Mouse (Mus musculus) brain, embryonic 18.5 days (tissue): ENCODE results near the gene Hoga1.
A peak's percentile ranks its signal among the peaks of the same experiment; 100 is the strongest.
"Not testable (repeated sequence)": the region's sequence is repeated elsewhere in the genome, so short reads cannot be mapped to it uniquely, and the experiment has no call there.

Source experiments
- DNase-seq: peaks from one replicate; pipeline ENCODE4 v3.0.0-alpha.2; 2012; ENCODE audit warnings: low read depth, low spot score

Gene Hoga1

GRCm38 (mm10) chr19:42068441-42069240 is 23.2 kb downstream of the Hoga1 start:
- DNase-seq, result no peak

- no peak for DNase-seq
Observed at GRCm38 (mm10) chr19:42069241-42069525, 23.8 kb downstream of the Hoga1 start.

- no peak for DNase-seq
Observed at GRCm38 (mm10) chr19:42071221-42071620, 25.8 kb downstream of the Hoga1 start.

- no peak for DNase-seq
Observed at GRCm38 (mm10) chr19:42071886-42072608, 26.6 kb downstream of the Hoga1 start.

- DNase-seq, result no peak
Observed at GRCm38 (mm10) chr19:42072802-42073201, 27.4 kb downstream of the Hoga1 start.

- no peak for DNase-seq
Observed at GRCm38 (mm10) chr19:42075051-42075450, 29.6 kb downstream of the Hoga1 start.

GRCm38 (mm10) chr19:42075992-42076391 is 30.6 kb downstream of the Hoga1 start:
- DNase-seq, result no peak

- no peak for DNase-seq
Observed at GRCm38 (mm10) chr19:42078566-42078965, 33.2 kb downstream of the Hoga1 start.

GRCm38 (mm10) chr19:42079006-42079405 is 33.6 kb downstream of the Hoga1 start:
- DNase-seq, result no peak

- DNase-seq, result no peak
Observed at GRCm38 (mm10) chr19:42079950-42080349, 34.5 kb downstream of the Hoga1 start.

GRCm38 (mm10) chr19:42080469-42080868 is 35.1 kb downstream of the Hoga1 start:
- no peak for DNase-seq

- DNase-seq, result not testable (repeated sequence)
Observed at GRCm38 (mm10) chr19:42081613-42082012, 36.2 kb downstream of the Hoga1 start.

- no peak for DNase-seq
Observed at GRCm38 (mm10) chr19:42085690-42086089, 40.3 kb downstream of the Hoga1 start.

GRCm38 (mm10) chr19:42086166-42086565 is 40.8 kb downstream of the Hoga1 start, which contains the start of gene Morn4:
Gene Morn4, minus strand, starts transcription at chr19:42086357.
- peak; percentile 86 for DNase-seq

- no peak for DNase-seq
Observed at GRCm38 (mm10) chr19:42089103-42089747, 43.8 kb downstream of the Hoga1 start.

- peak; percentile 99 for DNase-seq
Observed at GRCm38 (mm10) chr19:42089748-42090595, 44.6 kb downstream of the Hoga1 start, which contains the start of gene Pi4k2a. Gene Pi4k2a, plus strand, starts transcription at chr19:42090470.

GRCm38 (mm10) chr19:42090637-42091141 is 45.3 kb downstream of the Hoga1 start:
- no peak for DNase-seq

GRCm38 (mm10) chr19:42099406-42099805 is 54.0 kb downstream of the Hoga1 start:
- no peak for DNase-seq

GRCm38 (mm10) chr19:42104681-42105080 is 59.3 kb downstream of the Hoga1 start:
- DNase-seq, result no peak

GRCm38 (mm10) chr19:42115783-42116335 is 70.4 kb downstream of the Hoga1 start:
- DNase-seq, result no peak

GRCm38 (mm10) chr19:42118142-42118541 is 72.7 kb downstream of the Hoga1 start:
- no peak for DNase-seq
